Mouse (Mus musculus) spleen, embryonic (tissue): ENCODE results near the gene Slc15a3.

ENCODE experiments used
- CTCF ChIA-PET: fragments of 350-600 bp; sonication (Branson Sonifier 250); formaldehyde crosslinking; loops from one replicate; lab custom pipeline; 2022; lab: Charles Lee

Gene Slc15a3

GRCm38 (mm10) chr19:10822534-10822933 lies 17.0 kb upstream of the Slc15a3 start:
- CTCF ChIA-PET, result no interaction called here

DNA sequence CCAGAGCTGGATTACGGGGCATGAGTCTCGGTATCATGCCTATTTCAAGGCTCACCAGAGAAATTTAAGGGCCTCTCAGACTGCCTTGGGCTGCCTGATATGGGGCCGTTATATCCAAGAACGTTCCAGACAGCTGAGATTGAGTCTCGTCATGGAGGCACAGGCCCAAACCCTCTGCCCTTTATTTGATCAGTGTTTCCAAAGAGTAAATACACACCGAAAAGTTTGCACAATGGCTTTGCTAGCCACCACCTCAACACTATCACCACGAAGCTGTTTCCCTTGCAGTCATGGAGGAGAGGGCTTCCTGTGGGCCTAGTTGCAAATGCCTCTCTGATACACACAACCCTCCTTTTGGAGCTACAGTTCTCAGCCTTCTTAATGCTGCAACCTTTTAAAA lies 15.5 kb upstream of the Slc15a3 start:
- CTCF ChIA-PET, result no interaction called here

DNA sequence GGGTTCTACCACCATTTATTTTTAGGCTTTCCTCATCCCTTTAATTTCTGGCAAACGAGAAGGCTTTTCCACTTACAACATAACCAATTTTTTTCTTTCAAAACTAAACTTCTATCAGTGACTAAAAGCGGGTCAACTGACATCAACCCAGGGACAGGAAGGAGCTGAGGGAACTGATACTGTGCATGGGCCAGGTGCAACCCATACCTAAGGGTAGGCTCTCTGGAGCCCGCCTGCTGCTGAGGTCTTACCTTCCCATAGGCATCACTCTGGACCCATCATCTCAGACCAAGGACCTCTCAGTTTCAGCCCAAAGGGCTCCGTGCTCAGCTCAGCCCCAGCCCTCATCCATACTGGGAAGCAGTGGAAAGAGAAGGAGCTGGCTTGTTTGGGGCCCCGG lies 11.2 kb upstream of the Slc15a3 start:
- CTCF ChIA-PET, result no interaction called here

DNA sequence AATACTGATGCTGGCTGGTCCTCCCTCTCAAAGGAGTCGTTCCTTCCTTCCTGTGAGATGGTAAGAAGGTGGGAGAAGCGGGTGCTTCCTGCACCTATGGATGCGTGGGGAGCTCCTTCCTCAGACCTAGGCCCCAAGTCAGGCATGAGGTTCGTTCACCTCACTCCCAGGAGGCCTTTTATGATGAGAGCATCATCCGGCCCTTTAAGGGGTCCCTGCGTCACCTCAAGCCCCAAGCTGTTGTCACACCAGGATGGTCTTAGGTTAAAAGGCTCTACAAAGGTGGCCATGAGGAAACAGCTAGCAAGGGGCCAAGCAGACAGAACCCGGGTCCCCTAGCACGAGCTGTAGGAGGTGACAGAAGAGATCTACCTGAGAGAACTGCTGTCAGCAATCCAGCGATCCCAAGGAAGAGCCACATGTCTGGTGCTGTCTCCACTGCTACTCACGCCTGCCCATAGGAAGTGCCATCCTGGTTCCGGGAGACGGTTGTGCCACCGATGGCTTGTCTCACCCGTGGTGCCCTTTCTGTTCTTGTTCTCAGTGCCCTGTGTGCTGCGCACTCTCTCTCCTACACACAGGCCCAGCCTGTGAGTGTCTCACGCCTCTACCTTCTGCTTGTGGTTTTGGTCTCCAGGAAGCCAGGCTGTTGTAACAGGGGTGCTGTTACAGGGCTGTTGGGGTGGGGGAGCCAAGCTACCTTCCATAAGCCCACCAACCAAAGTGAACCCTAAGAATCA lies 9.9 kb upstream of the Slc15a3 start, which contains the start of gene Cd6:
Gene Cd6, minus strand, starts transcription at position 623 of the 740 bp plus-strand sequence.
- CTCF ChIA-PET, result no interaction called here

DNA sequence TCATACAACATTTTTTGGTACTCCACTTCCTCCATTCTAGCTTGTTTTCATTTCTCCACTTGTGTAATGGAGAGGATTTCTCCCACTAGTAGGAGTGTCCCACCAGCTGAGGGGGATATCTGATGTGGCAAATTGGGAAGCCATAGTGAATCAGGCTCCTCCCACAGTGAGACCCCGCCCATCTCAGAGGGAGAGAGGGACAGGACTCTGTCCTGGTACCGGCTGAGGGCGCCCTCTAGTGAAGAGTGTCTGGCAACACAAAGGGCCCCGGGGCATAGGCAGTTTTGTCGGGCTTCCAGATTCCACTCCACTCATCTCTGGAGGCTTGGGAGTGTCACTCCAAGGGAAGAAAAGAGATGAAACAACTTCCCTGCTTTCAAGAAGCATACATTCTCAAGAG lies 8.1 kb upstream of the Slc15a3 start:
- CTCF ChIA-PET, result interaction anchor here (0.6 to 1.0 kb wide), 3 partner anchors 111 to 135 kb away, joined by 3 to 11 read pairs (median 4); no protein-coding TSS in a partner anchor

- CTCF ChIA-PET, result interaction anchor here (0.6 kb wide), 1 partner anchor 49 kb away, joined by 5 read pairs; no protein-coding TSS in a partner anchor
Measured at GRCm38 (mm10) chr19:10832030-10832429, 7.5 kb upstream of the Slc15a3 start.

DNA sequence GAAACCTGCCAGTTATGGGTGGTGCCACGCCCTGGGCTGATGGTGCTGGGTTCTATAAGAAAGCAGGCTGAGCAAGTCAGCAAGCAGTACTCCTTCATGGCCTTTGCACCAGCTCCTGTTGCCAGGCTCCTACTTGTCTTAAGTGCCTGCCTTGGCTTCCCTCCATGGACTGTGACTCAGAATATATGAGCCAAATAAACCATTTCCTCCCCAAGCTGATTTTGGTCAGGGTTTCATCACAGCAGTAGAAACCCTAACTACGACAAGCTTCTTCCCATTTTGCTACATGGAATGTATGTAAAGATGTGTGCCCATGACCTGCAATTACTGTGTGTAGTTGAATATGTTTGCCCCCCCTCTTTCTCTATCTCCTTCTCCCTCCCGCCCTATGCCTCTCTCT lies 5.9 kb upstream of the Slc15a3 start:
- CTCF ChIA-PET, result no interaction called here

- CTCF ChIA-PET, result interaction anchor here (0.7 kb wide), 1 partner anchor 133 kb away, joined by 3 read pairs; no protein-coding TSS in a partner anchor
Measured at GRCm38 (mm10) chr19:10835671-10836070, 3.9 kb upstream of the Slc15a3 start.

- CTCF ChIA-PET, result interaction anchor here (0.6 kb wide), 1 partner anchor 39 kb away, joined by 5 read pairs; no protein-coding TSS in a partner anchor
Measured at GRCm38 (mm10) chr19:10841721-10842626, 2.4 kb downstream of the Slc15a3 start.

- CTCF ChIA-PET, result interaction anchor here (0.6 kb wide), 2 partner anchors 38 to 905 kb away, joined by 5 to 8 read pairs; no protein-coding TSS in a partner anchor
Measured at GRCm38 (mm10) chr19:10842914-10843313, 3.4 kb downstream of the Slc15a3 start.

DNA sequence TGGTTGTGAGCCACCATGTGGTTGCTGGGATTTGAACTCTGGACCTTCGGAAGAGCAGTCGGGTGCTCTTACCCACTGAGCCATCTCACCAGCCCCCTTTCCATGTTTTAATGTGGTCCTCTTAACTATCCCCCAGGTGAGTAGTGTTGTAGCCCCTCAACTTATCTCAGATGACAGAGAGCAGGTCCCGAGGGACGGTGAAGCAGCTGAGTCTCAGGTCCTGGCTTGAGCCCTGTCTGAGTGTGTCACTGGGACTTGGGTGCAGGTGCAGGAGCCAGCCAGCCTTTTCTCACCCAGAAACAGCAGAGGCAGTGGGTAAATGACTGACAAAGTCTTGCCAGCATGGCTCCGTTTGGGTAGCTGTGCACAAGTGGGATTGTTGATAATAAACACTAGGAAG lies 4.7 kb downstream of the Slc15a3 start:
- CTCF ChIA-PET, result no interaction called here

DNA sequence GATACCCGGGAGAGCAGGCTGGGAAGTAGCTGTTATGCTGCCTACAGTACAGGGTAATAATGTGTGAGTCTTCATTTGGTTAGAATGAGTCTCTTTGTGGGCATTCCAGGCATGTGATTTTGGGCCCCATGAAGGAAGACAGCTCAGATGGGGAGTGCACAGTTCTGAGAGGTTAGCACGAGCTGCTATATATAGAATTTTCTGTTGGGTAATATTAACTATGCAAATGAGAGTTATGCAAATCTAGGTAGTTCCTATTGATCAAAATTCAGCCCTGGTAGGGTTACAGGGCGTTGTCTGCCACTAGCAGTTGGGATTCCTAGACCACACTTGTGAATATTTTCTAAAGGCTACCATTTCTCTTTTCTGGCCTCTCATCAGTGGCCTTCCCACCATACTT lies 5.9 kb downstream of the Slc15a3 start:
- CTCF ChIA-PET, result no interaction called here

GRCm38 (mm10) chr19:10846150-10846549 lies 6.6 kb downstream of the Slc15a3 start:
- CTCF ChIA-PET, result no interaction called here

GRCm38 (mm10) chr19:10847311-10848087 lies 8.0 kb downstream of the Slc15a3 start:
- CTCF ChIA-PET, result no interaction called here

- CTCF ChIA-PET, result no interaction called here
Measured at GRCm38 (mm10) chr19:10855422-10855821, 15.9 kb downstream of the Slc15a3 start.

DNA sequence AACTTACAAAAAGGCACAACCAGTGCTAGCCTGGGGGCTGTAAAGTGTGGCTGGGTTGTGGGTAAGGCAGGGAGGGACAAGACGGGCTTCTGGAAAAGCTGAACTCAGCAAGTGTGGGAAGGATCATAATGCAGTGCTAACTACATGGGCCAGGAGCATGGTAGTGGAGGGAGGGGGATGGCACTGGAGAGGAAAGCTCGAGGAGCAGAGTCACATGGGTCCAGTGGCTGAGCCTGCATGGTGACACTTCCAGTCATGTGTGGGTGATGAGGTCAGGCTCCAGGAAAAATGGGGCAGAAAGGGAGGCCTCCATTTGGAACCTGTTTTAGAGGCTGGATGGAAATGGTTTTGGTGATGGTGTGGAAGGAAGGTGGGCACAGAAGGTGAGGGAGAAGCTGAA lies 17.0 kb downstream of the Slc15a3 start:
- CTCF ChIA-PET, result no interaction called here

DNA sequence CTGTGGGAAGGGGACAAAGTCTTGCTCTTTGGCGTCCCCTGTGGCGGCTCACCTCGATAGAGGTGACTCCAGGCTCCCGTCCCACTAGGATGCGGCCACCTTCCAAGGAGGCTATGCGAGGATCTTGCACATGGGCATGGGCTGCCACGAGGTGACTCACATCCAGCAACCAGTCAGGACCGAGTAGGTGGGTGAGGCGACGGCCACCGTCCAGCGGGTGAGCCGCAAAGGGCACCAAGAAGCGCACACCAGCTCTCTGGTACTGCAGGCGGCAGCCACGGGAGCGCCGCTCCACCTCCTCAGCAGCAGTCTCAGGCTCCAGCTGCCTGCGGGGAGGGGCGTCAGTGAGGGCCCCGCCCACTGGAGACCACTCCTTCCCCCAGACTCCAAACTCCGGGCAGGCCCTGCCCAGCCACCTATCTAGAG lies 20.6 kb downstream of the Slc15a3 start:
- CTCF ChIA-PET, result no interaction called here

DNA sequence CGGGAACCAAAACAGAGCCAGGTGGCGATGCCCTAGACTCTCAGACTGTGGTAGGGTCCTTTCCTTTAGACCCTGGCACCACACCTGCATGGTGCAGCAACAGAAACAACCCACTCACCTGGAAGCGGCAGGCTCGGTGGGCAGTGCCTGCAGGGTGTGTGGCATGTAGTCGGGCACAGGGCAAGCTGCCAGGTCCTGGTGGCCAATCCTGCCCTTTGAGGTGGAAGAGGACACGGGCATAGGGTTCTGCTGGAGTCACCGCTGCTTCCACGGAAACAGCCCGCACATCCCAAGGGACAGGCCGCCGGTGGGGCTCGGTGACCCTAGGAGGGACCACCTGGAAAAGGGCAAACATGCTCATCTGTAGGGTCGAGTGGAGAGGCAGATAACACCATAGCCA lies 26.8 kb downstream of the Slc15a3 start:
- CTCF ChIA-PET, result no interaction called here

DNA sequence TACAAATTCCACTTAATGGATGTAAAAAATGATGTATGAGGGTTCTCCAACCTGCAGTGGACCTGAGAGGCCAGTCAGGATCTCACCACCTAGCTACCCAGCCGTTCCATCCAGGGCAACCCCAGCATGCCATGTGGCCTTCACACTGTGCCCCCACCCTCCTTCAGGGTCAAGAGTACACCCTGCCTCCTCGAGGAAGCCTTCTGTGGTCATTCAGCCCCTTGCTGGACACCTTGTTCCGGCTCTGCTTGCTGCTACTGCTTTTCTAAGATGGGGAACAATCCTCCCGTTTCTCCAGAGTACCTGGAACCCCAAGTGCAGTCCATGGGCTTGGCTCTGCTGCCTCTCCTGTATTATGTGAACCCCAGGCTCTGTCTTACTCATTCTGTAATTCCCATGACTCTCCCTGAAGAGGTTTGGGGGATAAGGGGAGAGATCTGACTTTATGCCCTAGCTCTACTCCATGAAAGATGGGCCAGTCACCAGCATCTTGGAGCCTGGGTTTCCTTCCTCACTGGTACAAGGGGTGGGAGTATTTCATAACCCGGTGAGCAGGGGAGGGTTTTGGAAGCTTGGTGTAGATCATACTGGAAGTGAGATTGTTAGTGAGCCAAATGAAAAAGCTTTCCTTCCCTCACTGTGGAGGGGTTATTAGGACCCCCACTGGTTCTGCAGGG lies 28.6 kb downstream of the Slc15a3 start:
- CTCF ChIA-PET, result interaction anchor here (1.1 kb wide), 1 partner anchor 13 kb away, joined by 11 read pairs; no protein-coding TSS in a partner anchor

GRCm38 (mm10) chr19:10868623-10869141 lies 29.2 kb downstream of the Slc15a3 start:
- CTCF ChIA-PET, result interaction anchor here (1.1 kb wide), 1 partner anchor 12 kb away, joined by 11 read pairs; no protein-coding TSS in a partner anchor
